In the genomic region with DNA sequence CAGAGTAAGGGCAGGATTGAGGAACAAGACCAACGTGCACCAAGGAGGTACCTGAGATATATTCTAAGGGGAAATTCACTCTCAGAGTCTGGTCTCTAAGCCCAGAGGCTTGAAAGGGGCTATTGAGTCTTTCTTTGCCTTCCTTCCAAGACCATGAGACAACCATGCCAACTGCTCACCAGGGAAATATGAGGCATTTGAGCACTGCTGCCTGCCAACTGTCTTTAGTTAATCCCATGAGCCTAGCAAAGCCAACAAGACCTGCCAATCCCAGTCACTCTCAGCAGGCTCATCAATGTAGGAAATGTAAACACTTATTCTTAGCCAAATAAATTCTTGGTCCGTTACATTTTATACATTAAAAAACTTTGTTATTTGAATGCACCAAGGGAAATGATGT, we compare ENCODE assay signal across 13 mouse cellular contexts.
"Had no signal": no experiment of that assay in that cellular context is flagged by ENCODE, and none has a peak within 500 bp of the region (broad histone marks: within the 10 kb centered on the region; RNA-seq: fewer than 3 reads in every experiment).

No protein-coding gene starts in this region.

- H3K27ac ChIP-seq: layer of hippocampus, adult 2 months; liver, embryonic 14.5 days; midbrain, embryonic 12.5 days; neural tube, embryonic 12.5 days had no signal

- DNase-seq: kidney, postnatal 10 days; kidney, postnatal 4 days; lung, adult 18-20 months; retina, postnatal 1 day; right cerebral cortex, postnatal 4 days; spleen, adult 18-20 months; thymus, adult 18-20 months; thymus, postnatal 14 days had no signal

- H3K36me3 ChIP-seq: midbrain, embryonic 12.5 days; neural tube, embryonic 12.5 days had no signal

- H3K4me3 ChIP-seq: layer of hippocampus, adult 2 months; midbrain, embryonic 12.5 days; myocyte; neural tube, embryonic 12.5 days had no signal

- H3K9me3 ChIP-seq: midbrain, embryonic 12.5 days; neural tube, embryonic 12.5 days had no signal

- H3K27me3 ChIP-seq: midbrain, embryonic 12.5 days; neural tube, embryonic 12.5 days had no signal

- H3K4me2 ChIP-seq: midbrain, embryonic 12.5 days; neural tube, embryonic 12.5 days had no signal

- H3K9ac ChIP-seq: liver, embryonic 14.5 days; midbrain, embryonic 12.5 days; neural tube, embryonic 12.5 days had no signal

- H3K4me1 ChIP-seq: midbrain, embryonic 12.5 days had no signal
